Mouse (Mus musculus): ENCODE results near the gene Gstm3.

The Gstm3 gene

GRCm38 (mm10) chr3:107929243-107929642 lies 39.8 kb downstream of the Gstm3 start:
- no peak for DNase-seq (ENCODE audit: low spot score)

GRCm38 (mm10) chr3:107928691-107929090 lies 40.4 kb downstream of the Gstm3 start:
- no peak for DNase-seq (ENCODE audit: low spot score)

GRCm38 (mm10) chr3:107927841-107928240 lies 41.2 kb downstream of the Gstm3 start:
- DNase-seq (ENCODE audit: low spot score), result no peak

GRCm38 (mm10) chr3:107925335-107925734 lies 43.7 kb downstream of the Gstm3 start:
- DNase-seq (ENCODE audit: low spot score), result no peak

- no peak for DNase-seq (ENCODE audit: low spot score)
Observed at GRCm38 (mm10) chr3:107920348-107920747, 48.7 kb downstream of the Gstm3 start.

GRCm38 (mm10) chr3:107917783-107918408 lies 51.2 kb downstream of the Gstm3 start:
- peak; percentile 48 for DNase-seq (ENCODE audit: low spot score)

GRCm38 (mm10) chr3:107917097-107917496 lies 52.0 kb downstream of the Gstm3 start:
- DNase-seq (ENCODE audit: low spot score), result no peak

GRCm38 (mm10) chr3:107916674-107917073 lies 52.4 kb downstream of the Gstm3 start:
- no peak for DNase-seq (ENCODE audit: low spot score)
